Mouse (Mus musculus): ENCODE results near the gene Taf4. TPM values are rescaled to one million over a fixed set of nuclear protein-coding genes. Genes with fewer than 3 reads are reported as not detected.

Taf4 gene
- polyA plus RNA-seq, 1 experiment = 26.4 TPM

GRCm38 (mm10) chr2:179912911-179913310 is 63.5 kb downstream of the Taf4 start:
- Histone ChIP-seq H3K9me3 (replicated peaks; ENCODE audit: control insufficient read depth, insufficient read depth, low read length, poor library complexity, severe bottlenecking) (no peaks in the 10 kb centered on the region), H3K4me3 (ENCODE audit: low read depth, low read length) (no peak overlapping the region), H3K36me3 (ENCODE audit: control insufficient read depth, insufficient read depth, low read length, poor library complexity, severe bottlenecking) (0 out of 2 replicates have a peak, but pooled peaks cover 6% of the 10 kb centered on the region), H3K9ac (ENCODE audit: low read depth, poor library complexity, severe bottlenecking) (no peak overlapping the region), H3K27me3 (ENCODE audit: control insufficient read depth, insufficient read depth, low read length, poor library complexity, severe bottlenecking) (no peaks in the 10 kb centered on the region), H3K27ac (ENCODE audit: insufficient read depth, low read length) (no peak overlapping the region), H3K4me1 (ENCODE audit: control insufficient read depth, insufficient read depth, low read length) (no peaks in the 10 kb centered on the region)
- no peak for TF ChIP-seq CTCF (IDR thresholded peaks at IDR 0.05; ENCODE audit: low read depth, low read length)
- TF ChIP-seq EP300 (IDR thresholded peaks at IDR 0.05; ENCODE audit: insufficient read depth, low read depth, low read length) = no peak
- no peak for TF ChIP-seq POLR2A (IDR thresholded peaks at IDR 0.05; ENCODE audit: insufficient read depth, low read length)

GRCm38 (mm10) chr2:179896949-179897348 is 79.5 kb downstream of the Taf4 start:
- Histone ChIP-seq H3K27ac (ENCODE audit: insufficient read depth, low read length) (no peak overlapping the region), H3K4me1 (ENCODE audit: control insufficient read depth, insufficient read depth, low read length) (no peaks in the 10 kb centered on the region)

DNA sequence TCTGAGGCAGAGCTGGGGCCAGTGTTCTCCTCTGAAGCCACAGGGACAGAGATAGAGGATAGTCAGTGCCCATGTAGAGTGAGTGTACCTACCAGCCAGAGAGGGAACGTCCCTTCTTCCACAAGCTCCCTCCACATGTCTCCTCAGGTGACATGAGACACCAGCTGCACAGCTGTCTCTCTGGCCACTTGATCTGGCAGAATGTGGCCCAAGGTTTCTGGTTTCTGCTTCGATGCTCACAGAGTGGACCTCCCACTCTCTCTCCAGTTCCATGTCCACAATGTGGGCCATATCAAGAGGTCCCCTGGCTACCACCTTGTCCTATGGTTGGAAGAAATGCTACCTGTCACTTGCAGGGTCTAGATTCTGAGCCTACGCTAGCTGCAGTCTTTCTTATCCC is 85.4 kb downstream of the Taf4 start:
- Histone ChIP-seq H3K36me3 (ENCODE audit: control insufficient read depth, insufficient read depth, low read length, poor library complexity, severe bottlenecking) (no peaks in the 10 kb centered on the region), H3K27me3 (ENCODE audit: control insufficient read depth, insufficient read depth, low read length, poor library complexity, severe bottlenecking) (no peaks in the 10 kb centered on the region), H3K4me3 (ENCODE audit: low read depth, low read length) (no peak overlapping the region), H3K9ac (ENCODE audit: low read depth, poor library complexity, severe bottlenecking) (no peak overlapping the region), H3K27ac (ENCODE audit: insufficient read depth, low read length) (no peak overlapping the region), H3K4me1 (ENCODE audit: control insufficient read depth, insufficient read depth, low read length) (no peaks in the 10 kb centered on the region), H3K9me3 (replicated peaks; ENCODE audit: control insufficient read depth, insufficient read depth, low read length, poor library complexity, severe bottlenecking) (no peaks in the 10 kb centered on the region)
- TF ChIP-seq POLR2A (IDR thresholded peaks at IDR 0.05; ENCODE audit: insufficient read depth, low read length) = no peak
- no peak for TF ChIP-seq CTCF (IDR thresholded peaks at IDR 0.05; ENCODE audit: low read depth, low read length)
- TF ChIP-seq EP300 (IDR thresholded peaks at IDR 0.05; ENCODE audit: insufficient read depth, low read depth, low read length) = no peak

More at GRCm38 (mm10) chr2:179896949-179897348, 79.5 kb downstream of the Taf4 start:
- Histone ChIP-seq H3K27me3 (ENCODE audit: control insufficient read depth, insufficient read depth, low read length, poor library complexity, severe bottlenecking) (no peaks in the 10 kb centered on the region), H3K36me3 (ENCODE audit: control insufficient read depth, insufficient read depth, low read length, poor library complexity, severe bottlenecking) (no peaks in the 10 kb centered on the region), H3K4me3 (ENCODE audit: low read depth, low read length) (no peak overlapping the region), H3K9ac (ENCODE audit: low read depth, poor library complexity, severe bottlenecking) (no peak overlapping the region), H3K9me3 (replicated peaks; ENCODE audit: control insufficient read depth, insufficient read depth, low read length, poor library complexity, severe bottlenecking) (no peaks in the 10 kb centered on the region)
- no peak for TF ChIP-seq EP300 (IDR thresholded peaks at IDR 0.05; ENCODE audit: insufficient read depth, low read depth, low read length)
- TF ChIP-seq CTCF (IDR thresholded peaks at IDR 0.05; ENCODE audit: low read depth, low read length) = no peak
- TF ChIP-seq POLR2A (IDR thresholded peaks at IDR 0.05; ENCODE audit: insufficient read depth, low read length) = no peak

- no peak overlapping the region for H3K27ac ChIP-seq (ENCODE audit: insufficient read depth, low read length)
- no peak overlapping the region for H3K4me3 ChIP-seq (ENCODE audit: low read depth, low read length)
- H3K4me1 ChIP-seq (ENCODE audit: control insufficient read depth, insufficient read depth, low read length) = no peaks in the 10 kb centered on the region
- H3K36me3 ChIP-seq (ENCODE audit: control insufficient read depth, insufficient read depth, low read length, poor library complexity, severe bottlenecking) = no peaks in the 10 kb centered on the region
- no peak overlapping the region for H3K9ac ChIP-seq (ENCODE audit: low read depth, poor library complexity, severe bottlenecking)
- H3K9me3 ChIP-seq (replicated peaks; ENCODE audit: control insufficient read depth, insufficient read depth, low read length, poor library complexity, severe bottlenecking) = no peaks in the 10 kb centered on the region
- TF ChIP-seq CTCF (IDR thresholded peaks at IDR 0.05; ENCODE audit: low read depth, low read length) (no peak), POLR2A (IDR thresholded peaks at IDR 0.05; ENCODE audit: insufficient read depth, low read length) (no peak), EP300 (IDR thresholded peaks at IDR 0.05; ENCODE audit: insufficient read depth, low read depth, low read length) (no peak)
- no peaks in the 10 kb centered on the region for H3K27me3 ChIP-seq (ENCODE audit: control insufficient read depth, insufficient read depth, low read length, poor library complexity, severe bottlenecking)
These were observed 91.9 kb downstream of the Taf4 start for GRCm38 (mm10) chr2:179884561-179884960.

DNA sequence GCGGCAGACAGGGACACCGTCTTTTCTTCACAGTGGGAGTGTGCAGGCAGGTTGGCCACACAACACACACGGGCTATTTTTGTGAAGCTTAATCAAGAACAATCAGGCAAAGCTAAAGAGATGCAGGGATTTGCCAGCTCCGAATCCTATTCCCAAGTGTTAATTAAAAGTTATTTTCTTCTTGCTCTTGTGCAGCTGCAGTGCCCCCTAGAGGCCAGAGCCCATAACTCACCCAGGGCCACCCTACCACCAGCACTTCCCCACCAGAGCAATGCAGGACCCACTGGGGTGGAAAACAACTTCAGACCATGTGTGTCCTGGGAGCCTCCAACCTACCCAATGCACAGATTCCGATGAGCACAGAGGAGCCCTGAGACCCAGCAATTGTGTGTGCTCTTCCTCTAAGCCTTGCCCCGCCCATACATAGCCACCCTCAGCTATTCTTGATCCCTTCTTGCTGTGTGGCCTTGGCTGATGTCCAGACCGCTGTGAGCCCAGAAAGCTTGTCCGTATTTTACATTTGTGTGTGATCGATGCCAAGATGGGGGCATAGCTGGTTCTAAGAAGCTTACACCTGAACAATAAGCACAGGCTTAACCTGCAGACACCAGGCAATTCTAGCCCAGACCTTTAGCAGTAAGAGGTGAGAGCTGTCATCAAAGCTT is 98.8 kb downstream of the Taf4 start:
- H3K27me3 ChIP-seq (ENCODE audit: control insufficient read depth, insufficient read depth, low read length, poor library complexity, severe bottlenecking) = no peaks in the 10 kb centered on the region
- no peaks in the 10 kb centered on the region for H3K4me1 ChIP-seq (ENCODE audit: control insufficient read depth, insufficient read depth, low read length)
- H3K9ac ChIP-seq (ENCODE audit: low read depth, poor library complexity, severe bottlenecking) = no peak overlapping the region
- peak; percentile 78 for TF ChIP-seq CTCF (IDR thresholded peaks at IDR 0.05; ENCODE audit: low read depth, low read length)
- no peak for TF ChIP-seq POLR2A (IDR thresholded peaks at IDR 0.05; ENCODE audit: insufficient read depth, low read length)
- TF ChIP-seq EP300 (IDR thresholded peaks at IDR 0.05; ENCODE audit: insufficient read depth, low read depth, low read length) = no peak
- H3K36me3 ChIP-seq (ENCODE audit: control insufficient read depth, insufficient read depth, low read length, poor library complexity, severe bottlenecking) = no peaks in the 10 kb centered on the region
- H3K9me3 ChIP-seq (replicated peaks; ENCODE audit: control insufficient read depth, insufficient read depth, low read length, poor library complexity, severe bottlenecking) = no peaks in the 10 kb centered on the region
- no peak overlapping the region for H3K27ac ChIP-seq (ENCODE audit: insufficient read depth, low read length)
- H3K4me3 ChIP-seq (ENCODE audit: low read depth, low read length) = no peak overlapping the region

DNA sequence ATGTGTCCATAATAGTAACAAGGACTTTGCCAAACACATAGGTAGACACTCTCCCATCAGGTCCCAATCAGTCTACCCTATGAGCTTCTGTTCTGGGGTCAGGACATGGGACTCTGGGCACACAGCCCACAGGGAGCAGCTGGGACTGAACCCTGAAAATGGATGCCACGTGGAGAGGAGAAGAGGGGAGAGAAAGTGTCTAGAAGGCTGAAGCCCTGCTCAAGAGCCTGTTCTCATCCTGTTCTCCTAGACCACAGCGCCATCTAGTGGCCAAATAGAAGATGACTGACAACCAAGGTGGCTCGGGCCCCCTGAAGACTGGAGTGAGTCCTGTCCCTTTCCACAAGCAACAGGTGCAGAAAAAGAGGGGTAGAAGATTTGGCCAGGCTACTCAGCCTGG is 101.3 kb downstream of the Taf4 start:
- Histone ChIP-seq H3K4me3 (ENCODE audit: low read depth, low read length) (no peak overlapping the region), H3K27ac (ENCODE audit: insufficient read depth, low read length) (no peak overlapping the region)
- peak; percentile 80 for TF ChIP-seq CTCF (IDR thresholded peaks at IDR 0.05; ENCODE audit: low read depth, low read length)
- no peak for TF ChIP-seq EP300 (IDR thresholded peaks at IDR 0.05; ENCODE audit: insufficient read depth, low read depth, low read length)
- no peak for TF ChIP-seq POLR2A (IDR thresholded peaks at IDR 0.05; ENCODE audit: insufficient read depth, low read length)

More for the DNA sequence above, 101.3 kb downstream of the Taf4 start:
- H3K36me3 ChIP-seq (ENCODE audit: control insufficient read depth, insufficient read depth, low read length, poor library complexity, severe bottlenecking) = no peaks in the 10 kb centered on the region
- H3K9ac ChIP-seq (ENCODE audit: low read depth, poor library complexity, severe bottlenecking) = no peak overlapping the region
- no peaks in the 10 kb centered on the region for H3K9me3 ChIP-seq (replicated peaks; ENCODE audit: control insufficient read depth, insufficient read depth, low read length, poor library complexity, severe bottlenecking)
- no peaks in the 10 kb centered on the region for H3K27me3 ChIP-seq (ENCODE audit: control insufficient read depth, insufficient read depth, low read length, poor library complexity, severe bottlenecking)
- H3K4me1 ChIP-seq (ENCODE audit: control insufficient read depth, insufficient read depth, low read length) = no peaks in the 10 kb centered on the region

All from ES-Bruce4 (cell line).